20 mouse cellular contexts compared by ENCODE assay signal in genomic region chr2:105917623-105918346, GRCm38 (mm10). TPM values are rescaled to one million over a fixed set of nuclear protein-coding genes. Genes with fewer than 3 reads are reported as not detected.
DNase-seq lines count a peak whose midpoint lies in the region; ATAC-seq lines count a peak whose summit lies in the region.
"Had no signal": no experiment of that assay in that cellular context is flagged by ENCODE, and none has a peak within 500 bp of the region (broad histone marks: within the 10 kb centered on the region; RNA-seq: fewer than 3 reads in every experiment).

No protein-coding gene starts in this region.

- DNase-seq in forebrain, embryonic 14.5 days (ENCODE audit: low spot score), result peak; percentile 10
- DNase-seq in hindbrain, embryonic 14.5 days (ENCODE audit: low spot score), result no peak
- peak; percentile 40 for DNase-seq in retina, adult 2 months (ENCODE audit: low read depth, low spot score)
- no peak for DNase-seq in lung, postnatal 10 days
- DNase-seq in ovary, postnatal 14 days (ENCODE audit: low spot score), result no peak
- DNase-seq in left cerebral cortex, adult 8-10 months (ENCODE audit: low spot score in 2 of 2), result no peak
- DNase-seq: adrenal gland, postnatal 36 days; cerebellum, adult 11 months; cerebellum, adult 9-11 months; heart, postnatal 36 days; kidney, adult 8-10 months; kidney, postnatal 10 days; liver, embryonic 13.5 days; lung, adult 2 months had no signal

- peaks cover 3% of the 10 kb centered on the region; the same call in 1 of the 2 replicates for H3K4me1 ChIP-seq in forebrain, embryonic 14.5 days (ENCODE audit: control insufficient read depth, insufficient read depth, low read length)
- H3K4me1 ChIP-seq in forebrain, embryonic 16.5 days (replicated peaks; ENCODE audit: control insufficient read depth, insufficient read depth, low read length), result peaks cover 3% of the 10 kb centered on the region; the same call in 1 of the 2 replicates
- H3K4me1 ChIP-seq in hindbrain, embryonic 14.5 days (replicated peaks; ENCODE audit: control insufficient read depth, insufficient read depth, low read length), result peaks cover 4% of the 10 kb centered on the region; the same call in 1 of the 2 replicates
- H3K4me1 ChIP-seq in midbrain, embryonic 12.5 days, result peaks cover 8% of the 10 kb centered on the region; the same call in 1 of the 2 replicates
- H3K4me1 ChIP-seq: embryonic facial prominence, embryonic 12.5 days; heart, embryonic 15.5 days; limb, embryonic 13.5 days; liver, embryonic 13.5 days had no signal

- no peak for ATAC-seq in forebrain, embryonic 14.5 days
- no peak for ATAC-seq in forebrain, embryonic 16.5 days
- ATAC-seq in hindbrain, embryonic 14.5 days (ENCODE audit: low FRiP score), result peak; percentile 55; the same call in 1 of the 2 replicates
- ATAC-seq in midbrain, embryonic 12.5 days (ENCODE audit: low FRiP score, low read depth), result peak; percentile 85
- ATAC-seq: forebrain, embryonic 15.5 days had no signal

- H3K4me2 ChIP-seq in forebrain, embryonic 14.5 days (ENCODE audit: low read length), result no peak overlapping the region
- H3K4me2 ChIP-seq in forebrain, embryonic 16.5 days (ENCODE audit: low read length), result no peak overlapping the region
- no peak overlapping the region for H3K4me2 ChIP-seq in hindbrain, embryonic 14.5 days (replicated peaks)
- no peak overlapping the region for H3K4me2 ChIP-seq in midbrain, embryonic 12.5 days (replicated peaks)
- H3K4me2 ChIP-seq: embryonic facial prominence, embryonic 12.5 days; forebrain, embryonic 15.5 days; heart, embryonic 15.5 days; limb, embryonic 13.5 days; liver, embryonic 13.5 days had no signal

- H3K9me3 ChIP-seq in forebrain, embryonic 14.5 days (replicated peaks; ENCODE audit: control insufficient read depth, low read length), result no peaks in the 10 kb centered on the region
- no peaks in the 10 kb centered on the region for H3K9me3 ChIP-seq in forebrain, embryonic 16.5 days (ENCODE audit: control insufficient read depth, low read length)
- H3K9me3 ChIP-seq in hindbrain, embryonic 14.5 days (ENCODE audit: control insufficient read depth, low read length), result no peaks in the 10 kb centered on the region
- no peaks in the 10 kb centered on the region for H3K9me3 ChIP-seq in midbrain, embryonic 12.5 days
- H3K9me3 ChIP-seq: embryonic facial prominence, embryonic 12.5 days; forebrain, embryonic 15.5 days; heart, embryonic 15.5 days; limb, embryonic 13.5 days; liver, embryonic 13.5 days had no signal

- 55% methylated on average over 5 of the region's 5 CpGs for WGBS in forebrain, embryonic 14.5 days
- WGBS in forebrain, embryonic 16.5 days, result 59% methylated on average over 5 of the region's 5 CpGs
- WGBS in hindbrain, embryonic 14.5 days, result 61% methylated on average over 5 of the region's 5 CpGs
- WGBS in midbrain, embryonic 12.5 days, result 27% methylated on average over 5 of the region's 5 CpGs

- H3K4me3 ChIP-seq in forebrain, embryonic 14.5 days (ENCODE audit: low read depth, low read length), result no peak overlapping the region
- H3K4me3 ChIP-seq in forebrain, embryonic 16.5 days (replicated peaks; ENCODE audit: low read length), result no peak overlapping the region
- H3K4me3 ChIP-seq in hindbrain, embryonic 14.5 days (replicated peaks; ENCODE audit: low read length), result no peak overlapping the region
- H3K4me3 ChIP-seq in midbrain, embryonic 12.5 days, result no peak overlapping the region
- H3K4me3 ChIP-seq: embryonic facial prominence, embryonic 12.5 days; forebrain, embryonic 15.5 days; heart, embryonic 15.5 days; limb, embryonic 13.5 days; liver, embryonic 13.5 days had no signal

- no peak overlapping the region for H3K9ac ChIP-seq in forebrain, embryonic 14.5 days (ENCODE audit: low read length)
- H3K9ac ChIP-seq in forebrain, embryonic 16.5 days (replicated peaks; ENCODE audit: low read depth, low read length), result no peak overlapping the region
- H3K9ac ChIP-seq in hindbrain, embryonic 14.5 days, result no peak overlapping the region
- H3K9ac ChIP-seq in midbrain, embryonic 12.5 days (replicated peaks), result no peak overlapping the region
- H3K9ac ChIP-seq: embryonic facial prominence, embryonic 12.5 days; forebrain, embryonic 15.5 days; heart, embryonic 15.5 days; limb, embryonic 13.5 days; liver, embryonic 13.5 days had no signal

- H3K27me3 ChIP-seq in forebrain, embryonic 14.5 days (replicated peaks; ENCODE audit: control insufficient read depth, insufficient read depth, low read length), result no peaks in the 10 kb centered on the region
- H3K27me3 ChIP-seq in forebrain, embryonic 16.5 days (replicated peaks; ENCODE audit: control insufficient read depth, insufficient read depth, low read length), result no peaks in the 10 kb centered on the region
- no peaks in the 10 kb centered on the region for H3K27me3 ChIP-seq in hindbrain, embryonic 14.5 days (ENCODE audit: control insufficient read depth, insufficient read depth, low read length)
- peaks cover 18% of the 10 kb centered on the region for H3K27me3 ChIP-seq in midbrain, embryonic 12.5 days
- H3K27me3 ChIP-seq: embryonic facial prominence, embryonic 12.5 days; forebrain, embryonic 15.5 days; heart, embryonic 15.5 days; limb, embryonic 13.5 days; liver, embryonic 13.5 days had no signal

- H3K36me3 ChIP-seq in forebrain, embryonic 14.5 days (ENCODE audit: control insufficient read depth, insufficient read depth, low read length), result no peaks in the 10 kb centered on the region
- H3K36me3 ChIP-seq in forebrain, embryonic 16.5 days (ENCODE audit: control insufficient read depth, insufficient read depth), result no peaks in the 10 kb centered on the region
- no peaks in the 10 kb centered on the region for H3K36me3 ChIP-seq in hindbrain, embryonic 14.5 days (replicated peaks; ENCODE audit: control insufficient read depth, insufficient read depth)
- H3K36me3 ChIP-seq in midbrain, embryonic 12.5 days, result no peaks in the 10 kb centered on the region
- H3K36me3 ChIP-seq: embryonic facial prominence, embryonic 12.5 days; forebrain, embryonic 15.5 days; heart, embryonic 15.5 days; limb, embryonic 13.5 days; liver, embryonic 13.5 days had no signal

- no peak overlapping the region for H3K27ac ChIP-seq in forebrain, embryonic 14.5 days (ENCODE audit: low read depth, low read length)
- no peak overlapping the region for H3K27ac ChIP-seq in forebrain, embryonic 16.5 days (ENCODE audit: low read length)
- no peak overlapping the region for H3K27ac ChIP-seq in hindbrain, embryonic 14.5 days
- no peak overlapping the region for H3K27ac ChIP-seq in midbrain, embryonic 12.5 days (replicated peaks)
- H3K27ac ChIP-seq: embryonic facial prominence, embryonic 12.5 days; forebrain, embryonic 15.5 days; heart, embryonic 15.5 days; limb, embryonic 13.5 days; liver, embryonic 13.5 days had no signal

RNA-seq across cellular contexts. Expression of gene Immp1l, which starts 13.3 kb away (rescaled TPM):
- polyA plus RNA-seq in forebrain, embryonic 14.5 days (2014; fragmentation: Nextera tagmentation; extraction: Ambion mirVana), result 114 and 141 TPM in 2 replicates
- polyA plus RNA-seq in forebrain, embryonic 16.5 days (2015; fragmentation: Nextera tagmentation; extraction: Ambion mirVana), result 99.9 and 115 TPM in 2 replicates
- polyA plus RNA-seq in hindbrain, embryonic 14.5 days (2014; fragmentation: Nextera tagmentation; extraction: Ambion mirVana), result 105 and 109 TPM in 2 replicates
- 103 and 111 TPM in 2 replicates for polyA plus RNA-seq in midbrain, embryonic 12.5 days (2016; fragmentation: Nextera tagmentation; extraction: Ambion mirVana)
- total RNA-seq in left cerebral cortex, adult 8-10 months (2022), result 10 to 100 TPM; 24.5 to 30.9 (median 27.4) TPM

RNA-seq across cellular contexts. Expression of gene Elp4, which starts 13.4 kb away (rescaled TPM):
- polyA plus RNA-seq in forebrain, embryonic 14.5 days (2014; fragmentation: Nextera tagmentation; extraction: Ambion mirVana), result 45.5 and 48.3 TPM in 2 replicates
- 46.2 and 52.2 TPM in 2 replicates for polyA plus RNA-seq in forebrain, embryonic 16.5 days (2015; fragmentation: Nextera tagmentation; extraction: Ambion mirVana)
- 35.4 and 36.0 TPM in 2 replicates for polyA plus RNA-seq in hindbrain, embryonic 14.5 days (2014; fragmentation: Nextera tagmentation; extraction: Ambion mirVana)
- polyA plus RNA-seq in midbrain, embryonic 12.5 days (2016; fragmentation: Nextera tagmentation; extraction: Ambion mirVana), result 48.5 and 55.2 TPM in 2 replicates
- total RNA-seq in left cerebral cortex, adult 8-10 months (2022), result 10 to 100 TPM; 17.3 to 28.9 (median 20.5) TPM

Comparison
In these comparisons a context has a peak if more than half of its experiments do, and no peak if none do; other contexts are left out.
1. ATAC-seq: peak in hindbrain, embryonic 14.5 days (single experiment) and midbrain, embryonic 12.5 days (single experiment); none in forebrain, embryonic 14.5 days (single experiment) and forebrain, embryonic 16.5 days (single experiment).
2. DNase-seq: peak in forebrain, embryonic 14.5 days (single experiment) and retina, adult 2 months (single experiment); none in hindbrain, embryonic 14.5 days (single experiment), lung, postnatal 10 days (single experiment), ovary, postnatal 14 days (single experiment) and left cerebral cortex, adult 8-10 months (0 of 2).